Mouse (Mus musculus) forebrain, embryonic 11.5 days (tissue): ENCODE data around the gene Tmem135. TPM values are rescaled to one million over a fixed set of nuclear protein-coding genes. Genes with fewer than 3 reads are reported as not detected.

ENCODE experiments used
- ATAC-seq: fragments of 200-750 bp; cut with Nextera tagmentation; replicated peaks from 2 replicates; pipeline ENCODE4 v1.8.0; 2017; ENCODE audit warnings: moderate TSS enrichment; ENCODE audit not compliant: low FRiP score
- DNase-seq: peaks from one replicate; pipeline ENCODE4 v3.0.0-alpha.2; 2017; ENCODE audit warnings: low spot score
- H3K27ac ChIP-seq: fragments of 300-500 bp; sonication (generic); 2 replicates; pipeline ENCODE4 v1.5.1; 2014; ENCODE audit warnings: low read depth, low read length
- H3K27me3 ChIP-seq: fragments of 300-500 bp; sonication (generic); 2 replicates; pipeline ENCODE4 v1.6.1; 2014; ENCODE audit warnings: mild to moderate bottlenecking, low read length, mixed read lengths; ENCODE audit not compliant: control insufficient read depth, insufficient read depth
- H3K36me3 ChIP-seq: fragments of 300-500 bp; sonication (generic); 2 replicates; pipeline ENCODE4 v1.6.1; 2014; ENCODE audit warnings: mild to moderate bottlenecking, low read length, moderate library complexity, mixed read lengths; ENCODE audit not compliant: control insufficient read depth, insufficient read depth
- H3K4me1 ChIP-seq: fragments of 300-500 bp; sonication (generic); replicated peaks from 2 replicates; pipeline ENCODE4 v1.6.1; 2014; ENCODE audit warnings: low read length, mixed read lengths; ENCODE audit not compliant: control insufficient read depth, insufficient read depth
- H3K4me2 ChIP-seq: fragments of 300-500 bp; sonication (generic); 2 replicates; pipeline ENCODE4 v1.6.1; 2014; ENCODE audit warnings: low read depth, mild to moderate bottlenecking, low read length, moderate library complexity, mixed read lengths; ENCODE audit not compliant: severe bottlenecking
- H3K4me3 ChIP-seq: fragments of 300-500 bp; sonication (generic); 2 replicates; pipeline ENCODE4 v1.5.1; 2014; ENCODE audit warnings: low read depth, low read length
- H3K9ac ChIP-seq: fragments of 300-500 bp; sonication (generic); 2 replicates; pipeline ENCODE4 v1.6.1; 2014; ENCODE audit warnings: low read length
- H3K9me3 ChIP-seq: fragments of 300-500 bp; sonication (generic); 2 replicates; pipeline ENCODE4 v1.6.1; 2016; ENCODE audit warnings: low read length, mixed read lengths; ENCODE audit not compliant: control insufficient read depth
- WGBS: fragments of 180-500 bp; shearing (Covaris S2); extraction: QIAGEN DNeasy Blood & Tissue Kit; methylation state at CpG from one replicate; pipeline ENCODE4 v1.1.7; 2014; 5-methylcytosine and 5-hydroxymethylcytosine counted together
- polyA plus RNA-seq: library from polyadenylated mRNA; unstranded; fragments of >200 nt; fragmentation: Nextera tagmentation; extraction: Ambion mirVana; gene quantifications from 2 replicates; pipeline ENCODE4 v1.2.1, GENCODE M21; 2014

Tmem135 gene
- polyA plus RNA-seq, 1 experiment from 2014 or later: 16.2 TPM

GRCm38 (mm10) chr7:89316112-89316511 lies 87.9 kb downstream of the Tmem135 start:
- WGBS: 94% methylated on average over 3 of the region's 3 CpGs
- Histone ChIP-seq H3K9me3 (no peaks in the 10 kb centered on the region; the same call in 1 of the 2 replicates), H3K9ac (no peak overlapping the region), H3K27ac (no peak overlapping the region), H3K4me3 (no peak overlapping the region), H3K4me2 (no peak overlapping the region), H3K36me3 (no peaks in the 10 kb centered on the region; the same call in 1 of the 2 replicates), H3K27me3 (no peaks in the 10 kb centered on the region), H3K4me1 (no peaks in the 10 kb centered on the region)
- ATAC-seq (no peak), DNase-seq (no peak)

- no peaks in the 10 kb centered on the region for H3K27me3 ChIP-seq
- H3K4me2 ChIP-seq: no peak overlapping the region
- no peak for DNase-seq
- H3K36me3 ChIP-seq: no peaks in the 10 kb centered on the region; the same call in 1 of the 2 replicates
- no peaks in the 10 kb centered on the region; the same call in 1 of the 2 replicates for H3K9me3 ChIP-seq
- H3K9ac ChIP-seq: no peak overlapping the region
- 97% methylated on average over 1 of the region's 1 CpGs for WGBS
- no peaks in the 10 kb centered on the region for H3K4me1 ChIP-seq
- ATAC-seq: no peak
- H3K27ac ChIP-seq: no peak overlapping the region
- H3K4me3 ChIP-seq: no peak overlapping the region
Measured at GRCm38 (mm10) chr7:89311555-89311954, 92.5 kb downstream of the Tmem135 start.

- ATAC-seq: no peak
- Histone ChIP-seq H3K4me2 (no peak overlapping the region), H3K27me3 (no peaks in the 10 kb centered on the region), H3K9ac (no peak overlapping the region), H3K36me3 (no peaks in the 10 kb centered on the region), H3K4me3 (no peak overlapping the region), H3K9me3 (no peaks in the 10 kb centered on the region; the same call in 1 of the 2 replicates), H3K27ac (no peak overlapping the region), H3K4me1 (no peaks in the 10 kb centered on the region)
- 71% methylated on average over 3 of the region's 3 CpGs for WGBS
- DNase-seq: no peak
Measured at GRCm38 (mm10) chr7:89308926-89309325, 95.1 kb downstream of the Tmem135 start.

- DNase-seq: no peak
- Histone ChIP-seq H3K27me3 (no peaks in the 10 kb centered on the region), H3K9me3 (no peaks in the 10 kb centered on the region; the same call in 1 of the 2 replicates), H3K4me3 (no peak overlapping the region), H3K4me2 (no peak overlapping the region), H3K9ac (no peak overlapping the region), H3K27ac (no peak overlapping the region), H3K4me1 (no peaks in the 10 kb centered on the region), H3K36me3 (no peaks in the 10 kb centered on the region)
- no peak for ATAC-seq
- WGBS: 87% methylated on average over 11 of the region's 11 CpGs
Measured at GRCm38 (mm10) chr7:89308238-89308637, 95.8 kb downstream of the Tmem135 start.

- Histone ChIP-seq H3K36me3 (no peaks in the 10 kb centered on the region), H3K4me2 (no peak overlapping the region), H3K27ac (no peak overlapping the region), H3K4me1 (no peaks in the 10 kb centered on the region), H3K4me3 (no peak overlapping the region), H3K9me3 (no peaks in the 10 kb centered on the region; the same call in 1 of the 2 replicates), H3K9ac (no peak overlapping the region), H3K27me3 (no peaks in the 10 kb centered on the region)
- WGBS: 79% methylated on average over 6 of the region's 6 CpGs
- ATAC-seq (no peak), DNase-seq (no peak)
Measured at GRCm38 (mm10) chr7:89306831-89307230, 97.2 kb downstream of the Tmem135 start.

- Histone ChIP-seq H3K27me3 (no peaks in the 10 kb centered on the region), H3K4me1 (no peaks in the 10 kb centered on the region), H3K9me3 (no peaks in the 10 kb centered on the region), H3K9ac (no peak overlapping the region), H3K36me3 (no peaks in the 10 kb centered on the region), H3K27ac (no peak overlapping the region), H3K4me2 (no peak overlapping the region), H3K4me3 (no peak overlapping the region)
- 93% methylated on average over 3 of the region's 3 CpGs for WGBS
- DNase-seq (no peak), ATAC-seq (no peak)
Measured at GRCm38 (mm10) chr7:89304958-89305357, 99.1 kb downstream of the Tmem135 start.

GRCm38 (mm10) chr7:89303765-89304164 lies 100.3 kb downstream of the Tmem135 start:
- Histone ChIP-seq H3K9me3 (no peaks in the 10 kb centered on the region), H3K4me1 (no peaks in the 10 kb centered on the region), H3K27ac (no peak overlapping the region), H3K4me3 (no peak overlapping the region), H3K36me3 (no peaks in the 10 kb centered on the region), H3K9ac (no peak overlapping the region), H3K27me3 (no peaks in the 10 kb centered on the region), H3K4me2 (no peak overlapping the region)
- 93% methylated on average over 1 of the region's 1 CpGs for WGBS
- no peak for ATAC-seq
- DNase-seq: no peak

GRCm38 (mm10) chr7:89298911-89299458 lies 105.0 kb downstream of the Tmem135 start:
- Histone ChIP-seq H3K4me2 (no peak overlapping the region), H3K4me1 (no peaks in the 10 kb centered on the region), H3K9me3 (no peaks in the 10 kb centered on the region), H3K27ac (no peak overlapping the region), H3K9ac (no peak overlapping the region), H3K4me3 (no peak overlapping the region), H3K27me3 (no peaks in the 10 kb centered on the region), H3K36me3 (no peaks in the 10 kb centered on the region)
- DNase-seq (no peak), ATAC-seq (no peak)
- 87% methylated on average over 1 of the region's 1 CpGs for WGBS

GRCm38 (mm10) chr7:89296941-89297340 lies 107.1 kb downstream of the Tmem135 start:
- Histone ChIP-seq H3K4me1 (no peaks in the 10 kb centered on the region), H3K4me3 (no peak overlapping the region), H3K27me3 (no peaks in the 10 kb centered on the region), H3K4me2 (no peak overlapping the region), H3K9ac (no peak overlapping the region), H3K36me3 (no peaks in the 10 kb centered on the region), H3K9me3 (no peaks in the 10 kb centered on the region), H3K27ac (no peak overlapping the region)
- WGBS: 78% methylated on average over 1 of the region's 1 CpGs
- ATAC-seq: no peak
- no peak for DNase-seq
